Mouse (Mus musculus) kidney, embryonic 15.5 days (tissue): ENCODE measurements around the gene Cdk9. TPM values are rescaled to one million over a fixed set of nuclear protein-coding genes. Genes with fewer than 3 reads are reported as not detected.
A peak's percentile ranks its signal among the peaks of the same experiment; 100 is the strongest.

ENCODE experiments used
- ATAC-seq: fragments of 200-750 bp; cut with Nextera tagmentation; replicated peaks from 2 replicates; pipeline ENCODE4 v1.8.0; 2017; ENCODE audit warnings: moderate TSS enrichment; ENCODE audit not compliant: low FRiP score
- H3K27ac ChIP-seq: fragments of 300-500 bp; sonication (generic); 2 replicates; pipeline ENCODE4 v1.5.1; 2015; ENCODE audit warnings: mild to moderate bottlenecking, inconsistent platforms
- H3K27me3 ChIP-seq: fragments of 300-500 bp; sonication (generic); 2 replicates; pipeline ENCODE4 v1.6.1; 2015; ENCODE audit warnings: inconsistent platforms
- H3K36me3 ChIP-seq: fragments of 300-500 bp; sonication (generic); 2 replicates; pipeline ENCODE4 v1.6.1; 2015; ENCODE audit warnings: inconsistent platforms
- H3K4me1 ChIP-seq: fragments of 300-500 bp; sonication (generic); 2 replicates; pipeline ENCODE4 v1.6.1; 2015; ENCODE audit warnings: inconsistent platforms
- H3K4me2 ChIP-seq: fragments of 300-500 bp; sonication (generic); 2 replicates; pipeline ENCODE4 v1.6.1; 2015; ENCODE audit warnings: moderate library complexity, mild to moderate bottlenecking, inconsistent platforms
- H3K4me3 ChIP-seq: fragments of 300-500 bp; sonication (generic); replicated peaks from 2 replicates; pipeline ENCODE4 v1.5.1; 2015; ENCODE audit warnings: mild to moderate bottlenecking, inconsistent platforms
- H3K9ac ChIP-seq: fragments of 300-500 bp; sonication (generic); 2 replicates; pipeline ENCODE4 v1.6.1; 2015; ENCODE audit warnings: mild to moderate bottlenecking, inconsistent platforms
- H3K9me3 ChIP-seq: fragments of 300-500 bp; sonication (generic); replicated peaks from 2 replicates; pipeline ENCODE4 v1.6.1; 2016; ENCODE audit warnings: inconsistent platforms
- WGBS: fragments of 180-500 bp; shearing (Covaris S2); methylation state at CpG from one replicate; pipeline ENCODE4 v1.1.7; 2015; ENCODE audit warnings: mixed read lengths; 5-methylcytosine and 5-hydroxymethylcytosine counted together
- polyA plus RNA-seq: library from polyadenylated mRNA; unstranded; fragments of >200 nt; fragmentation: Nextera tagmentation; extraction: Ambion mirVana; gene quantifications from 2 replicates; pipeline ENCODE4 v1.2.1, GENCODE M21; 2015

The Cdk9 gene
- 108 and 118 TPM in 2 replicates for polyA plus RNA-seq

DNA sequence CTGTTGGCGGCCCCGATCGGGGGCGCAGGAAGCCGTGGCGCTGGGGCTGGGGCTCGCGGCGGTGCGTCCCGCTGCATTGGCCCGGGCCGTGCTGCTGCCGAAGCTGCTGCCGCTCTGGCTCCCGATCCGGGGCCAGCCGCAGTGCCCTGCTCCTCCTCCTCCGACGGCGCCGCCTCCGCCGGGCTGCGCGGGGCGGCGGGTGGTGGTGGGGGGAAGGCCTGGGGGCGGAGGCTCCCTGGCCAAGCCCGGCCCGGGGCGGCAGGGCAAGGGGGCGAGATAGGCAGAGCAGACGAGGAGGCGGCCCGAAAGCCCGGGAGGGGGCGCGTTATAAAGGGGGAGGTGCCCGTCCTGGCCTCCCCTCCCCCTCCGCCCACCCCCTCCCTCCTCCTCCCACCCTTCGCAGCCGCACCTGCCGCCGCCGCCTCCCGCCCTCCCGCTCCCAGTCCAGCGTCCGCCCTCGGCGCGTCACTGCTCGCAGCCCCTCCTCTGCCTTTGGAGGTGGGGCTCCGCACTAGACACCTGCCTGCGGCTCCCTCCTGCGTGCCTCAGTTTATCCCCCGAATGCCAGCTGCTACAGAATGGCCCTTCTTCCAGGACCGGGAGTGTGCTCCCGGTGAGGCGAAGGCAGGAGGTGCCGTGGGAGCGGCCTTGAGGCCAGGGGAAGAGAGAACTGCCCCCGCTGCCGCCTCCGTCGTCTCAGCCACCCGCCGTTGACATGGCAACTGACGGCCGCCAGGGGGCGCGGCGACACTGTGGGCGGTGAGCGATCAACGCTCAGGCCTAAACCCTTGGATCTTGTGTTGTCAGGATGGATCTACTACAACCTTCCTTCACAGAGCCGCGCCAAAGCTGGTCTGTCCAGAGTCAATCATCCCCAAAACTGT lies at the start of gene Cdk9:
Cdk9 (minus strand) TSS at position 143 of the 884 bp plus-strand sequence.
- no peaks in the 10 kb centered on the region for H3K27me3 ChIP-seq
- H3K36me3 ChIP-seq, result peaks cover 32% of the 10 kb centered on the region
- peak within 1 kb of the TSS; percentile 84 for H3K9ac ChIP-seq
- H3K9me3 ChIP-seq, result no peaks in the 10 kb centered on the region
- ATAC-seq, result peak; percentile 88
- H3K4me1 ChIP-seq, result peaks cover 35% of the 10 kb centered on the region
- peak within 1 kb of the TSS; percentile 67 for H3K4me2 ChIP-seq
- 0% methylated on average over 43 of the region's 79 CpGs for WGBS
- peak within 1 kb of the TSS; percentile 81 for H3K4me3 ChIP-seq
- peak within 1 kb of the TSS; percentile 99 for H3K27ac ChIP-seq

DNA sequence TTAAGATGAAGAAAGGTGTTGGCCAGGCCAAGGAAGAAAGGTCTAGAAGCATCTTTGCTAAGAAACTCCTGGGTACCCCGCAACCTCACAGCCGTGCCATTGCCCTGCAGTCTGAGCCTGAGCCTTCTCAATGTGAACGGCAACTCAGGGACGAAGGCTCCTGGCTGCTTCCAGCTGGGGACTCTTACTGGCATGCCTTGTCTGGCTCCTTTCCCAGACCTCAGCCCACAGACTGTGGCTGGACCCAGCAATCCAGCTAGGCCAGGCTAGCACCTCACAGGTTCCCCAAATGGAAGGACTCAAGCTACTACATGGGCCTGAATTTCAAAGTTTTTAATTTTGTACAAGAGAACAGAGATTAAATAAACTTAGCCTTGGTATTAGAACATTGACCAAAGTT lies 49.0 kb upstream of the Cdk9 start:
- H3K4me2 ChIP-seq, result no peak overlapping the region
- H3K4me3 ChIP-seq, result no peak overlapping the region
- peaks cover 38% of the 10 kb centered on the region for H3K36me3 ChIP-seq
- peaks cover 15% of the 10 kb centered on the region for H3K4me1 ChIP-seq
- WGBS, result 90% methylated on average over 4 of the region's 4 CpGs
- H3K9ac ChIP-seq, result no peak overlapping the region
- no peaks in the 10 kb centered on the region for H3K27me3 ChIP-seq
- ATAC-seq, result no peak
- H3K27ac ChIP-seq, result no peak overlapping the region
- H3K9me3 ChIP-seq, result no peaks in the 10 kb centered on the region

- Histone ChIP-seq H3K27me3 (no peaks in the 10 kb centered on the region), H3K4me1 (peaks cover 18% of the 10 kb centered on the region), H3K4me2 (no peak overlapping the region), H3K9me3 (no peaks in the 10 kb centered on the region), H3K27ac (no peak overlapping the region), H3K36me3 (peaks cover 38% of the 10 kb centered on the region), H3K4me3 (no peak overlapping the region), H3K9ac (no peak overlapping the region)
- no peak for ATAC-seq
- WGBS, result 91% methylated on average over 14 of the region's 14 CpGs
Observed at GRCm38 (mm10) chr2:32761361-32761760, 48.5 kb upstream of the Cdk9 start.

DNA sequence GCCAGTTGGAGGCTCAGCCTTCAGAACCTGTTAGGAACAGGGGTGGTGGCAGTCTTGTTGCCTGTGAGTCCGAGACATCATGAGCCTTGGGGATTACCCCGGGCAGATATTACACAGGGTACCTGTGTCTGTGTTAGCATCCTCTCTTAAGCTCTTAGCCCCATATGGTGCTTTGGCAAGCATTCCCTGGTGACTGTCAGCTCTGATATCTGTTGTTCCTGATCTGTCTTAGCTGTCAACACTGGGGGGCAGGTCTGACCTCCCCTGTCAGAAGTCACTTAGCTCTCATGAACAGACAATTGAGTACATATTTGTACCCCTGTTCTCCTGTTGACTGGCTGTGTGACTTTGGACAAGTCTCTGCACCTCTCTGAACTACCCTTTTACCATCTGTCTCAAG lies 46.1 kb upstream of the Cdk9 start:
- Histone ChIP-seq H3K9me3 (no peaks in the 10 kb centered on the region), H3K4me2 (no peak overlapping the region), H3K4me3 (no peak overlapping the region), H3K4me1 (peaks cover 18% of the 10 kb centered on the region), H3K27me3 (no peaks in the 10 kb centered on the region), H3K9ac (no peak overlapping the region), H3K27ac (no peak overlapping the region), H3K36me3 (peaks cover 48% of the 10 kb centered on the region)
- no peak for ATAC-seq
- 95% methylated on average over 2 of the region's 2 CpGs for WGBS

DNA sequence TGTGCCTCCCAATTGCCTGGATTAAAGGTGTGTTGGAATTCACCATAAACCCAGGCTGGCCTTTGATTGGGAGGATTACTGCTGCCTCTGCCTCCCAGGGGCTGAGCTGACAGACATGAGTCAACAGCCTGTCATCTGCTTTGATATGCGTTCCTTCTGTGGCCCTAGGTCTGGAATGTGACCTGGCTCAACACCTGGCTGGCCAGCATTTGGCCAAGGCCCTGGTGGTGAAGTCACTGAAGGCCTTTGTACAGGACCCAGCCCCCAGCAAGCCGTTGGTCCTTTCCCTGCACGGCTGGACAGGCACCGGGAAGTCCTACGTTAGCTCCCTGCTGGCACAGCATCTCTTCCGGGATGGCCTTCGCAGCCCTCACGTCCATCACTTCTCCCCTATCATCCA lies 45.6 kb upstream of the Cdk9 start:
- Histone ChIP-seq H3K4me3 (no peak overlapping the region), H3K9ac (no peak overlapping the region)

DNA sequence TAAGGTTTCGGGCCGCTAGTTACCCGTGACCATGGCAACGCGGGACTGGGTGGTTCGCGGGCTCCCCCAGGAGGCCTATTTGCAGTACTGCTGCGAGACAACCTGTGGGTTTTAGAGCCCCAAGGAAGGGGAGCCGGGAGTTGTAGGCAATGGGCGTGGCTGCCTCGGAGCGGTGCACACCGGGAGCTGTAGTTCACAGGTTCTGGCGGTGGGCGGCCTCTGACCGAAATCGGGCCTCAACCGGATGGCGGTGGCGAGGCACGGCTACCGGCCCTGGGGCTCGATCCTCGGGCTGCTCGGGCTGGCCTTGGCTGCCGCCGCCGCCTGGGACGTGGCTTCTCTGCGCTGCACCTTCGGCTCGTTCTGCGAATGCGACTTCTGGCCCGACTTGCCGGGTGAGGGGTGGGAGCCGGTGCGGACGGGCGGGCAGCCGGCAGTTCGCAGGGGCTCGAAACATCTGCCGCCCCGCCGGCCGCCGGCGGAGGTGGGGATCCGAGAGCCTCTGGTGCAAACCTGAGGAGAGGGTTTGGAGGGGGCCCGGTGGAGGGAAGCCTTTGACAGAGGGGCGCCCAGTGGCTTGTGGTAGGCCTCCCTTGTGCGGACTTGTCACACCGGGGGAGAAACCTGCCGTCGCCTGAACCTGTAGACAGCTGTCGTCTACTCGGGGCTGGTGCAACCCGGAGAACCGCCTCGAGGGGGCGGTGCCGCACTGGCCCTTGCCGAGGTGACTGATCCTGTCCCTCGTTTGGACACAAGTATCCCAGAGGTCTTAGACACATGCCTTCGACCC lies 44.4 kb upstream of the Cdk9 start, which contains the start of gene Tor2a:
Tor2a (plus strand) TSS at position 179 of the 790 bp plus-strand sequence.
- no peaks in the 10 kb centered on the region for H3K27me3 ChIP-seq
- H3K4me3 ChIP-seq, result peak within 1 kb of the TSS; percentile 58
- H3K9me3 ChIP-seq, result no peaks in the 10 kb centered on the region
- H3K36me3 ChIP-seq, result peaks cover 51% of the 10 kb centered on the region
- peak; percentile 94 for ATAC-seq
- H3K4me1 ChIP-seq, result peaks cover 20% of the 10 kb centered on the region
- H3K4me2 ChIP-seq, result peak within 1 kb of the TSS; percentile 63
- H3K27ac ChIP-seq, result peak within 1 kb of the TSS; percentile 83
- under 1% methylated on average over 66 of the region's 66 CpGs for WGBS
- peak within 1 kb of the TSS; percentile 71 for H3K9ac ChIP-seq

More for the DNA sequence above, 45.6 kb upstream of the Cdk9 start:
- Histone ChIP-seq H3K36me3 (peaks cover 50% of the 10 kb centered on the region), H3K4me2 (no peak overlapping the region), H3K27me3 (no peaks in the 10 kb centered on the region), H3K27ac (no peak overlapping the region), H3K9me3 (no peaks in the 10 kb centered on the region), H3K4me1 (peaks cover 18% of the 10 kb centered on the region)
- ATAC-seq, result no peak
- WGBS, result 69% methylated on average over 8 of the region's 8 CpGs

- Histone ChIP-seq H3K27ac (no peak overlapping the region), H3K9ac (no peak overlapping the region), H3K4me2 (peak overlapping the region; percentile 63), H3K36me3 (peaks cover 45% of the 10 kb centered on the region), H3K9me3 (no peaks in the 10 kb centered on the region), H3K4me3 (peak overlapping the region; percentile 58), H3K27me3 (no peaks in the 10 kb centered on the region), H3K4me1 (peaks cover 25% of the 10 kb centered on the region)
- WGBS, result 35% methylated on average over 6 of the region's 6 CpGs
- ATAC-seq, result peak; percentile 20
Observed at GRCm38 (mm10) chr2:32756674-32757055, 43.8 kb upstream of the Cdk9 start.

DNA sequence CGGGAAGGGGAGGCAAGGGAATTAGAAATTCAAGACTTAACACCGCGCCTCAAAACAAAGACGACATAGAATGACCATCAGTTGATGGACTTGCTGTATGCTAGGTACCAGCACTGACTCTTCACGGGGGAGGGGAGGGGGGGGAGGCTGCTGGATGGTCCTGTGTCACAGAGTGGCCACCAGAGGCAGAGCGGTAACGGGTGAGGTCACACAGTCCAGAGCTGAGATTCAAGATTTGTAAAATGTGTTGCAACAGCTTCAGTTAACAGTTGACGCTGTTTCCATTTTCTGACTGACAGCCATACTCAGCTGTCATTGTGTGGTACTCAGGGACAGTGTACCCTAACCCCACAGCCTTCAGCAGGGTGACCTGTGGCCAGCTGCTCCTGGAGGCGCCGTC lies 39.3 kb upstream of the Cdk9 start:
- 72% methylated on average over 10 of the region's 10 CpGs for WGBS
- peaks cover 54% of the 10 kb centered on the region for H3K36me3 ChIP-seq
- H3K4me1 ChIP-seq, result peaks cover 24% of the 10 kb centered on the region
- H3K27ac ChIP-seq, result no peak overlapping the region
- H3K4me2 ChIP-seq, result peak overlapping the region; percentile 71
- H3K9ac ChIP-seq, result no peak overlapping the region
- no peak for ATAC-seq
- no peaks in the 10 kb centered on the region for H3K9me3 ChIP-seq
- peak overlapping the region; percentile 44 for H3K4me3 ChIP-seq
- no peaks in the 10 kb centered on the region for H3K27me3 ChIP-seq

DNA sequence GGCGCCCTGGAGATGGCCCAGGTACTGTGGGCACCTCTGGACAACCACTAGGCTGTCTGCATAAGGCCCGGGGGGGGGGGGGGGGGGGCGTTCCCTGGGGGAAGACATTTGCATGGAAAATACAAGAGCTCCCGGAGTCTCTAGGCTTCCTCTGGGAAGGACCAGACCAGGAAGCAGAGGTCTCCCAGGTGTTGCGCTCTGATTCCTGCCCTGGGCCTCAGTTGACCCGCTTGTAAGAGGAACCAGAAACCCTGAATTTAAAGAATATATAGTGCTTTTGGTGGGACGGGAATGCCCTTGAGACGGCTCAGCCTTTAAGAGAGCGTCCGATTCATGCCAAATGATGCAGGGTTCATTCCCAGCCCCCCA lies 38.8 kb upstream of the Cdk9 start:
- peak overlapping the region; percentile 78 for H3K27ac ChIP-seq
- peak overlapping the region; percentile 44 for H3K4me3 ChIP-seq
- peaks cover 22% of the 10 kb centered on the region for H3K4me1 ChIP-seq
- peaks cover 59% of the 10 kb centered on the region for H3K36me3 ChIP-seq
- H3K9ac ChIP-seq, result peak overlapping the region; percentile 26; the same call in 1 of the 2 replicates
- no peaks in the 10 kb centered on the region for H3K27me3 ChIP-seq
- H3K9me3 ChIP-seq, result no peaks in the 10 kb centered on the region
- ATAC-seq, result no peak; the same call in 1 of the 2 replicates
- 42% methylated on average over 8 of the region's 10 CpGs for WGBS
- peak overlapping the region; percentile 71 for H3K4me2 ChIP-seq

DNA sequence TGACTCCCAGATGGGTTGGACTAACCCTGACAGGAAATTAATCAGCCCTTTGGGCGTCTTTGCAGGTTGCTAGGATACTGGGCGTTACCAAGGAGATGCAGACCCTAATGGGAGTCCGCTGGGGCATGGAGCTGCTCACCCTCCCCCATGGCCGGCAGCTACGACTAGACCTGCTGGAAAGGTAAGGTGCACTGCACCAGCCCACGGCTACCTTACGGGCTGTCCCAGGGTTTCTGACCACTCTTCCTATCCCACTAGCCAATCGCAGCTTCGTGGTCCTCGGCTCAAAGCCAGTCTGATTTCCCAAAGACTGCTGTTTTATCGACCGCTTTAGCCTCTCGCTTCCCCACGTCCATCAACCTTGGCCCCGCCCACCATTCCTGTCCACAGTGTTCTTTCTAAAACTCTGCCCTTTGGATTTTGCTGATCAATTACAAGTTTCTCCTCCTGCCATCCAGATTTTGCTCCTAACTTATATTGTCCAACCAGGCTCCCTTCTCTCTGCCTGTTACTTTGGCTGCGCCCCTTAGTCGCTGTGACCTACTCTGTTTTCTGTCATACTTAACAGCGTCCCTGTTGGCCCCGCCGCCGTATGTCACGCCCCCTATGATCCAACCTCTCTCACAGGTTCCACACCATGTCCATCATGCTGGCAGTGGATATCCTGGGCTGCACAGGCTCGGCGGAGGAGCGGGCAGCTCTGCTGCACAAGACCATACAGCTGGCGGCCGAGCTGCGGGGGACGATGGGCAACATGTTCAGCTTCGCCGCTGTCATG lies 38.2 kb upstream of the Cdk9 start:
- Histone ChIP-seq H3K9me3 (no peaks in the 10 kb centered on the region), H3K4me1 (peaks cover 21% of the 10 kb centered on the region), H3K4me3 (peak overlapping the region; percentile 44), H3K36me3 (peaks cover 65% of the 10 kb centered on the region), H3K27ac (peak overlapping the region; percentile 78), H3K9ac (peak overlapping the region; percentile 26; the same call in 1 of the 2 replicates), H3K4me2 (peak overlapping the region; percentile 71), H3K27me3 (no peaks in the 10 kb centered on the region)
- peak; percentile 91 for ATAC-seq
- WGBS, result 11% methylated on average over 31 of the region's 31 CpGs

DNA sequence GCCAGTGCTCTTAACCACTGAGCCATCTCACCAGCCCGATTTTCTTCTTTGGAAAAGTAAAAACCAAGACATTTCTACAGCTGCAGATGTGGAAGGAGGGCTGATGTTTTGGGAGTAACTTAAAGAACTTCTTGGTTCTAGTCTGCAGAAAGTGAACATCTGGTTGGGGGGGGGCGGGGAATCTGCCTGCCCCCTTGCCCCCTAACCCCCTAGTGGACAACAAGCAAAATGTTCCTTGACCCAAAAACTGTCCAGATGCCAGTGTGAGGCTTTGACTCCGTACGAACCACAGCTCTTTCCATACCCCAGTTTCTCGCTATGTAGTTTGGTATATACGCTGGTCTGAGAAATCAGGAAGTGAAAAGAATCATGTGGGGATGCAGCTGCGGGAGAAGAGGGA lies 37.3 kb upstream of the Cdk9 start:
- 76% methylated on average over 7 of the region's 7 CpGs for WGBS
- H3K4me2 ChIP-seq, result no peak overlapping the region
- no peaks in the 10 kb centered on the region for H3K9me3 ChIP-seq
- no peaks in the 10 kb centered on the region for H3K27me3 ChIP-seq
- no peak for ATAC-seq
- H3K4me1 ChIP-seq, result peaks cover 21% of the 10 kb centered on the region
- no peak overlapping the region for H3K4me3 ChIP-seq
- no peak overlapping the region for H3K27ac ChIP-seq
- H3K36me3 ChIP-seq, result peaks cover 73% of the 10 kb centered on the region
- no peak overlapping the region for H3K9ac ChIP-seq
